Mouse (Mus musculus) megakaryocyte progenitor cell, adult 5-6 weeks (primary cell): ENCODE results near the gene Enah. TPM values are rescaled to one million over a fixed set of nuclear protein-coding genes. Genes with fewer than 3 reads are reported as not detected.

Source experiments
- ATAC-seq: replicated peaks from 2 replicates; pipeline ENCODE4 v1.8.0; 2016; ENCODE audit warnings: mild to moderate bottlenecking, moderate TSS enrichment, inconsistent platforms; ENCODE audit not compliant: poor library complexity
- total RNA-seq, 2 experiments: library from RNA; stranded (forward) in 1 of 2; stranded (reverse) in 1 of 2; fragments of 157-497, 149-512 nt in 1 of 2; fragments of 200-1000 nt in 1 of 2; gene quantifications; 2 replicates each; pipeline versions ENCODE4 v1.2.3 to v1.2.4; 2015 to 2017

Enah gene
- total RNA-seq, 2 experiments from 2014 or later = 3.3 to 4.1 TPM

GRCm38 (mm10) chr1:182028231-182029210, 8.7 kb upstream of the Enah start:
- ATAC-seq = no peak

- no peak for ATAC-seq
These were observed 7.7 kb upstream of the Enah start for GRCm38 (mm10) chr1:182027426-182027979.

DNA sequence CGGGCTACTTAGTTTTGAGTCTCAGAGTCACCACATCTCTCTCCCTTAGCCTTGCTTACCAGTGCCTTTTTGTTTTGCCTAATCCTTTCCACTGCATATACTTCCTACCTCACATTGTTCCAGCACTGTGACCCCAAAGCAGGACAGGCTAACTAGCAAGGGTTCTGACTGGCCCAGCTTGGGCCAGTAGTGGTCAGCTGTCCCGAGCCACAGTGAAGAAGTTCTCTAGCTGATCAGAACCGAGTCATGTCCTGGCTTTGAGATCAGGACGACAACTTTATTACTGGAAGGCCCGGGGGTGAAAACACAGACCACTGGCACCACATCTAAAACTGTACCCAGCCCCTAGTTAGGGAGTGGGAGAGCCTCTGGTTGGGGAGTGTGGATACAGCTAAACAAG, 7.0 kb upstream of the Enah start:
- no peak for ATAC-seq

DNA sequence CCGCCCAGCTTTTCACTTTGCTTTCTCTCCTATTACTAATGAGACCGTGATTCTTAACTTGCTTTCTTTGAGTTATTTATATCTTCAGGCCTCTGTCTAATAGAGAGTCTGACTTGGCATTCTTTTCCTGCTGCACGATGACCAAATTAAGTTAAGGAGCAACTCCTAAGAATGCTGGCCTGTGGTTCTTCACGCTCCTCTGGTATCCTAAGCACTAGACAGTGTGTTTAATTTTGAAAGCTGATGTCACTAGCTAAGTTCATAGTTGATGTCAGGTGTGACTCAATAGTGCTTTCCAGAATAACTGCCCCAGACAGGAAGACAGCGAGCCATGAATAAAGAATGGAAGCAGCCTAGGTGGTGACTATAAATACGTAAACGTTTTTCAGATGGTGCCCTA, 6.3 kb upstream of the Enah start:
- no peak for ATAC-seq

- no peak for ATAC-seq
These were observed 2.0 kb upstream of the Enah start for GRCm38 (mm10) chr1:182021691-182022299.

DNA sequence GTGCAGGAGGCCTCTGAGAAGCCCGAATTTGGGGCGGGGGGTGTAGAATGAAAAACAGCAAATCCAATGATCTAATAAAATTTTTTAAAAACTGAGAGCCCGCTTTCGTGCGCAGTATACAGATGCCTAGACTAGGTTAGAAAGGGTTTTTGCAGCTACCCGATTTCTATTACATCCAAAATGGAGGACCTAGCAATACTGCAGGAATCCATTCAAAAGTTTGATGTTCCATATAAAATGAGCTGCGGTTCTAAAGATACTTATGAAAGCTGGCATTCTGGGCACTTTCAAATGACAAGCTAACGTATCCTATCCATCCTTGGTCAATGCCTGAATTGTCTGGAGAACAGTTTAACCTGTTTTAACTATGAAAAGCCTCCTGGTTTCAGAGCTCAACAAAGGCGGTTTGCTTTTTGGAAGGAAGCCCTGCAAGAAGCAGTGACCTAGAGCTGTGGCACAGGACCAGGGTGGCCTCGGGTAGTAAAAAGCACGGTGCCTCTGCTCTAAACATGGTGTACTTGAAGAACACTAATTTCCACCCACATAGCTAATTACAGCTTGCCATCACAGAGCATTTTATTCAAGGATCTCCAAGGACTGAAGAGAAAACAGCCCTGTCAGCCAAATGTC, 1.2 kb upstream of the Enah start:
- no peak for ATAC-seq

DNA sequence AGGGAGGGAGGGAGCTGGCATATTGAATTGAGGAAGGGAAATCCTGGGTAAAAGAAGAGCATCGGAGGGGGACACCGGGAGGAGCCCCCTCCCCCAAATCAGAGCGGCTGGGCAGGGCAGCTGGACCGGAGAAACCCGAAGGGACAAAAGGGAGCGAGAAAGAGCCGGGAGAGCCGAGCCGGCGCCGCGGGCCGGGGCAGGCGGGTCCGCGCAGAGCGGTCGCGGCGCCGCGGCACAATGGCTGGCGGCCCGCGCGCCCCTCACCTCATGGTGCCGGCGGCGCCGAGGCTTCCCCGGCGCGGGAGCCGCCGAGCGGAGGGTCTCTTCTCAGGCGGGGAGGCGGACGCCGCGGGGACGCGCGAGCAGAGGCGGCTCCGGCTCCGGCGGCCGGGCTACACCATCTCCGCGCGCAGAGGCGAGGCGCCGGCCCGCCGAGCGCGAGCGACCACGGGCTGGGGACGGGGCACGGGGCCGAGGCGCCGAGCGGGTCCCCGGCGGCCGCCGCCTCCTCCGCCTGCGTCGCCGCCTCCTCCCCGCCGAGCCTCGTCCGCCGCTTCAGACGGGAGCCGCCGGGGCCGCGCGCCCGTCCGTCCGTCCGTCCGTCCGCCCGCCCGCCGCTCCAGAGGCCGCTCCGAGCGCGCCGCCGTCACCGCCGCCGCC, 394 bp downstream of the Enah start:
- ATAC-seq = no peak

- 0 out of 2 replicates have a peak, but pooled peaks have one; percentile 14 for ATAC-seq
These were observed 1.2 kb downstream of the Enah start for GRCm38 (mm10) chr1:182018397-182019265.

GRCm38 (mm10) chr1:182005831-182006230, 14.0 kb downstream of the Enah start:
- ATAC-seq = peak; percentile 77

DNA sequence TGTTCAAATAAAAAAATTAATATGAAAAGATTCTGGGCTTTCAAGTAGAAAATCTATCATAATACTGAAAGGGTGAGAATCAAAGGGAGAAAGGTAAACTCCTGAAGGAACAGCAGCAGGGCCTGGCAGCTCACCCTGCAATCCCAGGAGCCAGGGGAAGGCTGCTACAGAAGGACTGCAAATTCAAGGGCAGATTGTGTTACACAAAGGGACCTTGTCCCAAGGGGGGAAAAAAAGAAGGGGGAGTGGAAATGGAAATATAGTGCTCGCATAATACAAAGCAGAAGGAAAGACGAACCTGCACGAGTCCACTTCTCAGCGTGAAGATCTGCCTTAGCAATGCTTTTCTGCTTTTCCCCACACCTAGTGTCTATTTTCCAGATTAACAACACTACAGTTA, 21.1 kb downstream of the Enah start:
- ATAC-seq = no peak

GRCm38 (mm10) chr1:181997791-181998190, 22.0 kb downstream of the Enah start:
- no peak for ATAC-seq

DNA sequence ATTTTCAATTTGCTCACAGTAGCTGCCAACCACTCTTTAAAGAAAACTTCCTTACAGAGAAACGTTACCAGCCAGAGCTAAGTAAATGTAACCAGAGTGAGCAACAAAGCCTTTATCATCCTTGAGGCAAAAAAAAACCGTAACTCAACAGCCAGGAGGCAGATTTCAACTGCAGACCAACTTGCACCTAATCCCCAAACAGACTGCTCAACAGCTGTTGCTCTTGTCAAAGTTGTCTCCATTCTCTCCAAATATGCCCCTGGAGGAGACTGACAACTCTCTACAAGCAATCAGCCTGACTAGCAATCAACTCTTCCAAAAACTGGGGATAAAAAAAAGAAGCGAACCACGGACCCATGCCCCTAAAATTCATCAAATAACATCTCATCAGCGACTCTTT, 26.2 kb downstream of the Enah start:
- ATAC-seq = no peak

DNA sequence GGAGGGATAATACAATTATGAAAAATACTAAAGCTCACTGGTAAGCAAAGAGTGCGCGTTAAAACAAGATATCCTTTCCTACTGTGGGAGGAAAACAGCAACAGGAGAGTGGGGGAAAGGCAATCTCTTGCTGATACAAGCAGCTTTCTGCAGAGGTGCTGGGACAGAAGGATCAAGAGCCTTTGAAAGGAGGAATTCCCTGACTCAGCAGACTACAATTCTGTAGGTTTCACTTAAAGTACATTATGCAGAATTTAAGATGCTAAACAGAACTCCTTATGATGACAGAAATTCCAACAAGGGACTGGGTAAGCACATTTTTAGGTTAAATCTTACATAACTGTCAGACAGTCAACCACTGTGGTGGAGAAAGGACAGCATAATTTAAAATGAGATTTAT, 31.4 kb downstream of the Enah start:
- no peak for ATAC-seq

GRCm38 (mm10) chr1:181987226-181987625, 32.6 kb downstream of the Enah start:
- no peak for ATAC-seq

- no peak for ATAC-seq
These were observed 33.9 kb downstream of the Enah start for GRCm38 (mm10) chr1:181985880-181986279.

- no peak for ATAC-seq
These were observed 35.0 kb downstream of the Enah start for GRCm38 (mm10) chr1:181984811-181985210.

DNA sequence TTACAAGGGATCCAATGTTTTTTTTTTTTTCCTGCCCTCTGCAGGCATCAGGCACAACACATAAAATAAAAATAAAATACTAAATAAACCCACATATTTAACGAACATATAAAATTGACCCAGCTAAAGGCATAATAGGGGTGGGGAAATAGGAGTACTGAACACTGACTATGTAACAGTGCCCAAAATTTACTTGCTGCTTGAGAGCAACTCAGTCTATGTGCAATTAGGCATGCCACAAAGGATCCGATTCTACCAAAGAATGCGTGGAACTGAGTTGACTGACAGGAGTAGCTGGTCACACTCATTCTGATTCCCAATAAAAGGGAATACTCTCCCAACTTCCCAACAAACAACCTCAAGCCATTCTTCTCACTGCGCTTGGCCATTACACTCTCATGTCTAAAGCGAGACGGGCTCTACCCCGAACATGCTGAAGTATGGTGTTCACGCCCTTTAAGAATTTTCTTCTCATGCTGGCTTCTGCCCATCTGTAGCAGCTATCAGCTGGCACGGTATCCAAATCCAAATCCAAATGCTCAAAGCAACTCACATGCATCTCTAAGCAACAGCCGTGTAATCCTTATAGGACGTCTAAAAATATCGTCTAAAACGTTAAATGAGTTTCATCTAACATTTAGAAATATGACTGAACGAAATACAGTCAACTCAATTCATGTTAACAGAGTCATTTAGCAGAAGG, 39.6 kb downstream of the Enah start:
- ATAC-seq = no peak

GRCm38 (mm10) chr1:181975510-181975909, 44.3 kb downstream of the Enah start:
- ATAC-seq = no peak

GRCm38 (mm10) chr1:181974897-181975296, 44.9 kb downstream of the Enah start:
- no peak for ATAC-seq
